Mouse (Mus musculus) cerebellum, postnatal 10 days (tissue): ENCODE results near the gene Phyhipl.
A peak's percentile ranks its signal among the peaks of the same experiment; 100 is the strongest.

Source experiments
- DNase-seq, 2 experiments: peaks; one replicate each; pipeline ENCODE4 v3.0.0; 2021; ENCODE audit warnings: mixed read lengths in 2 of 2

Phyhipl gene

GRCm38 (mm10) chr10:70655828-70656227 lies at the start of gene Phyhipl:
Gene Phyhipl, minus strand, starts transcription at chr10:70655965.
- DNase-seq: no peak

GRCm38 (mm10) chr10:70703211-70703610 lies 47.4 kb upstream of the Phyhipl start:
- DNase-seq: no peak

GRCm38 (mm10) chr10:70699581-70699980 lies 43.8 kb upstream of the Phyhipl start:
- no peak for DNase-seq

- DNase-seq: no peak
Observed at GRCm38 (mm10) chr10:70698014-70698413, 42.2 kb upstream of the Phyhipl start.

- peak in 1 of 2 experiments; percentile 25 for DNase-seq
Observed at GRCm38 (mm10) chr10:70696748-70697585, 41.2 kb upstream of the Phyhipl start.

GRCm38 (mm10) chr10:70689346-70689745 lies 33.6 kb upstream of the Phyhipl start:
- no peak for DNase-seq

GRCm38 (mm10) chr10:70688881-70689280 lies 33.1 kb upstream of the Phyhipl start:
- peak in 1 of 2 experiments; percentile 18 for DNase-seq

GRCm38 (mm10) chr10:70686941-70687703 lies 31.4 kb upstream of the Phyhipl start:
- DNase-seq: no peak

- peak; percentile 39 to 59 for DNase-seq
Observed at GRCm38 (mm10) chr10:70686505-70686904, 30.7 kb upstream of the Phyhipl start.

- no peak for DNase-seq
Observed at GRCm38 (mm10) chr10:70683508-70683907, 27.7 kb upstream of the Phyhipl start.

GRCm38 (mm10) chr10:70677946-70678345 lies 22.2 kb upstream of the Phyhipl start:
- DNase-seq: no peak

- no peak for DNase-seq
Observed at GRCm38 (mm10) chr10:70656272-70656671, 507 bp upstream of the Phyhipl start.

GRCm38 (mm10) chr10:70654655-70655054 lies 1.1 kb downstream of the Phyhipl start:
- DNase-seq: no peak

GRCm38 (mm10) chr10:70654139-70654538 lies 1.6 kb downstream of the Phyhipl start:
- DNase-seq: peak; percentile 21 to 23

GRCm38 (mm10) chr10:70651769-70652648 lies 3.8 kb downstream of the Phyhipl start:
- DNase-seq: no peak

GRCm38 (mm10) chr10:70648831-70649230 lies 6.9 kb downstream of the Phyhipl start:
- peak in 1 of 2 experiments; percentile 25 for DNase-seq

GRCm38 (mm10) chr10:70643131-70643530 lies 12.6 kb downstream of the Phyhipl start:
- no peak for DNase-seq

GRCm38 (mm10) chr10:70640896-70641596 lies 14.7 kb downstream of the Phyhipl start:
- peak; percentile 15 to 44 for DNase-seq

GRCm38 (mm10) chr10:70640075-70640737 lies 15.6 kb downstream of the Phyhipl start:
- DNase-seq: no peak

GRCm38 (mm10) chr10:70637640-70638328 lies 18.0 kb downstream of the Phyhipl start:
- no peak for DNase-seq

- no peak for DNase-seq
Observed at GRCm38 (mm10) chr10:70635261-70635660, 20.5 kb downstream of the Phyhipl start.
